Mouse (Mus musculus) adrenal gland (tissue): ENCODE measurements around the gene Csde1.

ENCODE experiments used
- intact Hi-C: fragments of 180-260 bp; cut with DNase I; formaldehyde crosslinking; loops from one replicate; pipeline ENCODE4 v1.15.1; 2025
- long read RNA-seq, 2 experiments: library from polyadenylated mRNA; unstranded; transcript quantifications; one replicate each; pipeline ENCODE4 v2.0.0; 2020; ENCODE audit warnings: borderline replicate concordance in 1 of 2; ENCODE audit not compliant: insufficient replicate concordance in 1 of 2

Csde1 gene
- long read RNA-seq, experiment 1, full-length matches to known transcripts, result 64 of 123 reads
- long read RNA-seq, experiment 1, partial matches to known transcripts, result 51 of 123 reads
- long read RNA-seq, experiment 1, other reads (novel, unspliced or antisense), result 8 of 123 reads
- long read RNA-seq, experiment 2, full-length matches to known transcripts, result 30 of 74 reads
- long read RNA-seq, experiment 2, partial matches to known transcripts, result 38 of 74 reads
- long read RNA-seq, experiment 2, other reads (novel, unspliced or antisense), result 6 of 74 reads

DNA sequence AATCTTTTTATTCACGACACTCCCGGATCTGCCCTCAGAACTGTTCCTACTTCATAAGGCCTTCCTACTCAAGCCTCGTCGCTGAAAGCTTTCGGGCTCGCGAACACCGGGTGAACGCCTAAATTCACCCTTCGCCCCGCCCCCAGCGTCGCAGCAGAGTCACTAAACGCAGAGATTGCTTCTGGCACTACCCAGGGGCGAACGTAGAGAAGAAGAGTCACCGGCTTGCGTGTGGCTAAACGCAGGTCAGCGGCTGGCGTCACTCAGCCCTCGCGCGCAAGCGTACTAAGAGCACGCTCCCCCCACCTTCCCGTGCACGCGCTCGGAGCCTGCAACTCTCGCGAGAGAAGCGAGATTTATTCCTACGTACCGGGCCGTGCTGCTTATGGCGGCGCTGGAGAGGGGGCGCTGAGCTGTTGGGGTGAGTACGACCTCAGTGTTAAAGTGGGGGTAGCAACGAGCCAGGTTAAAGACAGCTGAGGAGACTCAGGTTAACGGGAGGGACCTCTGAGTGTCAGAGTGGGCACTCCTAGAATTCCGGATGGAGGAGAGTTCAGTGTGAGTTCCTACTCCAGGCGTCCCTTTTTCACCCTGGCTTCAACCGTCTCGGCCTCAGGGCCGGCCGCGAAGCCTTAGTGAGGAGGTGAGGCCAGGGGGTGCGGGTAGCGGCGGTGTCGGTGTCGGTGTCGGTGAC lies at the start of gene Csde1:
Csde1 (plus strand) TSS at position 178 of the 694 bp plus-strand sequence.
- intact Hi-C loops, result loop anchor here (5.0 kb wide), 1 partner anchor 37 kb away; the partner anchor contains the start of gene Nras

DNA sequence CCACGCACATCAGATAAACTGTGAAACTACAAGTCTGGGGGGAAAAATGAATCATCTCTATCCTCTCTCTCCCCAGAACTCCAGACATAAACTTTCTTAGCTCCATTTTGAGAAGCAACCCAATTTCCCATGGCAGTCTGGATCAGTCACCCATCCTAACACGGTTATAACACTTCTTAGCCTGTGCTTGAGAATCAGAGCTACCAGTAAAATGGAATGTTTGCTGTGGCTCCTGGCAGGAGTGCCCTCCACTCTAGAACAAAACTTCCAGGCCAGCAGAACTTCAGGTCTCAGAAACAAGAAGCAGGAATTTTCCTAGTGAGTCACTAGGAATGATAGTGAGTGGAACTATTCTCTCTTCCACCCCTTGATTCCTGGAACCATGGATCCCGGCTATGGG lies 49.7 kb upstream of the Csde1 start:
- intact Hi-C loops, result no loop called here

DNA sequence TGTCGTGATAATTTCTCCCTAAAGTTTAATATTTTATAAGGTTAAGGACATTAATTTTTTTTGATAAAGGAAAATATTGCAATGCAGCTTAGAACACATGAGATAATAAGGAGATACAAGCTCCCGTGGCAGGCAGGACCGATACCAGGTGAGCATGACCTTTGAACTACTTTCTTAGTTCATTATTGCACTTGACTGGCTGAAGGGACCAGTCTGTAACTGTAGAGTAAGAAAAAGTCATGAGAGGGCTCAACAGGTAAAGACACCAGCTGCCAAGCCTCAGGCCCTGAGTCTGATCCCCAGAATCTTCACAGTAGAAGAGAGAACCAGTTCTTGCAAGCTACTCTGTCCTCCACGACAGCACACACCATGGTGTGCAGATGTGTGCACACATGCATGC lies 43.3 kb upstream of the Csde1 start:
- intact Hi-C loops, result no loop called here

DNA sequence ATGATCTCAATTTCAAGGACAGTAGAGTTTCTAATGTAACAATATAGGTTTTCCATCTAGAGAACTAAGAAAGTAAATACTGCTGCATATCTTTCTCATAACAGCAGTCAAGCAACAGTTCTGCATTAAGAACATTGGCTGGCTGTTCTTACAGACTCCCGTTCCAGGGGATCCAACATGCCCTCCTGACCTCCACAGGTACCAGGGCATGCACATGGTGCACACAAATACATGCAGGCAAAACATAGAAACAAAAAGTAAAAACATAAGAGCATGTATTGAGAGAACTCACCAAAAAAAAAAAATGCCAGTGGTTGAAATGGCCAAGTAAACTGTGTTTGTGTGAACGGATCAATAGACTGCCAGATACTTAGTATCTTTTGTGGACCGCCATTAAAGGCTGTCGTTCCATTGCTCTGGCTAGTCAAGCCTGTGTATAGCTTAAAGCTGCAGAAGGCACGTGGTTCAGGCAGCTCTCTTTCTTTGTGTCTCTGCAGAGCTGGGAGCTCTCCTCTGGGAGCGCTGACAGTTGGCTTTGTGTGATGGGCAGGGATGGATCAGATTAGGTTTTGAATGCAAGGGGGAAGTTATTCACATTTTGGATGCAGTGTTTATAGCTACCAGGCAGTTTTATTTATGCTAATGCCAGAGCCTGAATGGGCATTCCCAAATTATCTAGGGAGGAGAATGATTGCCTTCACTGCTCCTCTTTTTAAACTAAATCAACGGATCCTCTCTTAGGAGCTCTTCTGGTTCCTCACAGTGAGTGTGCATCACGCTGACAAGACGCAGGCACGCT lies 40.5 kb upstream of the Csde1 start:
- intact Hi-C loops, result no loop called here

DNA sequence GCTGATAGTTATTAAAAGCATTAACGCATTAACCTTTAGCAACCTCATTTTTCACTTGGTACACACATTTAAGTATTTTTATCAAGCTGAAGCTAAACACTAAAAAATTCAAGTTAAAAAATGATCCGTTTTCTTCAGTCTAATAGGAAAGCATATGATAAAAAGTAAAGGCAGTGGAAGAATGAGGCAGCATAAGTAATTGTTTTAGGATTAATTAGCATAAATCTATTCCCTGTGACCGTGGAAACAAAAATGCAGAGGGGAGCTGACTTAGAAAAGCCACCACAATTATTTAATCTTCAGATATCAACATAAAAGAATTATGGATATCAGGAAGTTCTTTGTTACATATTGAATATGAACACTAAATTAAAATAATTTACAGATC lies 39.9 kb upstream of the Csde1 start:
- intact Hi-C loops, result no loop called here

DNA sequence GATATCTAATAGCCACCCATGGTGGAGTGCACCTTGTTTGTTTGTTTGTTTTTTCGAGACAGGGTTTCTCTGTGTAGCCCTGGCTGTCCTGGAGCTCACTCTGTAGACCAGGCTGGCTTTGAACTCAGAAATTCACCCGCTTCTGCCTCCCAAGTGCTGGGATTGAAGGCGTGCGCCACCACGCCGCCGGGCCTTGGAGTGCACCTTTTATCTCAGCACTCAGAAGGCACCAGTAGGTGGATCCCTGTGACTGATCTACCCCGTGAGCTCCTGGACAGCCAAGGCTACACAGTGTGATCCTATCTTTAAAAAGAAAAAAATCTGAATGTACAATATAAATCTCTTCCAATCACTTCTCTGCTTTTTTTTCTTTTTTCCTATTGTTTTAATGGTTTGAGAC lies 29.2 kb upstream of the Csde1 start:
- intact Hi-C loops, result no loop called here

DNA sequence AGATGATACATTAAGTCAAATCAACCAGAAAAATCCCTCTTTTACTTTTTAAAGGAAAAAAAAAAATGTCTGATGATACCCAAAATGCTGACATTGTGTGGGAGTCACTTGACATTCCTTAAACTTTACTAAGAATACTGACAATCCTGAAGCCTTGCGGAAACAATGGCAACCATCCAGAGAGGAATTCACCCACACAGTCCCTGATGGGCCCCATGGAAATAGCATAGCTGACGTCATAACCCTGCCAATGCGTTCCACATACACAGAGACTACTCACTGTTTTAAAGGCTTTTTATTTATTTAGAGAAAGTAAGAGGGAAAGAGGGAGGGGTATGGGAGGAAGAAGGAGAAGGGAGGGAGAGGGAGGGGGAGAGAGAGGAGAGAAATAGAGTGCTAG lies 27.3 kb upstream of the Csde1 start:
- intact Hi-C loops, result no loop called here

DNA sequence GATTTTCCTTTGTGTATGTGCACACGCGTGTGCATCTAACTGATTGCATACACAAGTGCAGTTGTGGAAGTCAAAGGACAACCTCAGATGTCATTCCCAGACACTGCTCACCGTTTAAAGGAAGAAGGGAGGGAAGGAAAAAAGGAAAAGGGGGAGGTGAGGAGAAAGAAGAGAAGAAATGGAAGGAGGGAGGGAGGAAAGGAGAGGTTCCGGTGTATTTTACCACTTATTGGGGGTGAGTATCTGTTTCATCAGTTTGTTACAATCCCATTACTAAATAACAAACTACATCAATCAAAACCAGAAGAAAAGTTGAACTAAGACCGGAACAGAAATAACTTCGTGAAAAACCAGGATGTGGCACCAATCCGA lies 25.0 kb upstream of the Csde1 start:
- intact Hi-C loops, result loop anchor here (5.0 kb wide), 1 partner anchor 57 kb away; no protein-coding TSS in a partner anchor

DNA sequence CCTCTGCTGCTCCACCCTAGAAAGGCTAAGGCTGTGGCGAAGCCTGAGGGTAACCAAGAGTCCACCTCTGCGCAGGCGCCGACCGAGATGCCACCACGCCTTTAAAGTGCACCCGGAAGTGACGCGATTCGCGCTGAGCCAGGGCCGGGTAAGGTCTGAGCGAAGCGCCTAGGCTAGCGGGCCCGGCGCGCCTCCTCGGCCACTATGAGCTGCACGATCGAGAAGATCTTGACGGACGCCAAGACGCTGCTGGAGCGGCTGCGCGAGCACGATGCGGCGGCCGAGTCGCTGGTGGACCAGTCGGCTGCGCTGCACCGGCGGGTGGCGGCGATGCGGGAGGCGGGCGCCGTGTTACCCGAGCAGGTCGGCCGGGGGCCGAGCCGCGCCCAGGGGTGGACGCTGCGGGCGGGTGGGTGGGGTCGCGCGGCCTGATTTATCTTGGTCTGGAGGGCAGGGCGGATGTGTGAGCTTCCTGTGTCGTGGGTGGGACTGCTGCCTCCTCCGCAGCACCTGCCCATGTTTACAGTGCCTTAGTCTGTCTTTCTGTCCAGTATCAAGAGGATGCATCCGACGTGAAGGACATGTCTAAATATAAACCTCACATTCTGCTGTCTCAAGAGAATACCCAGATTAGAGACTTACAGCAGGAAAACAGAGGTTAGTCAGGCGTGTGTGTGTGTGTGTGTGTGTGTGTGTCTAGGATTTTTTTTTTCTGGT lies 24.5 kb upstream of the Csde1 start, which contains the start of gene Sike1:
Sike1 (plus strand) TSS at position 104 of the 717 bp plus-strand sequence.
- intact Hi-C loops, result loop anchor here (5.0 kb wide), 1 partner anchor 57 kb away; no protein-coding TSS in a partner anchor

DNA sequence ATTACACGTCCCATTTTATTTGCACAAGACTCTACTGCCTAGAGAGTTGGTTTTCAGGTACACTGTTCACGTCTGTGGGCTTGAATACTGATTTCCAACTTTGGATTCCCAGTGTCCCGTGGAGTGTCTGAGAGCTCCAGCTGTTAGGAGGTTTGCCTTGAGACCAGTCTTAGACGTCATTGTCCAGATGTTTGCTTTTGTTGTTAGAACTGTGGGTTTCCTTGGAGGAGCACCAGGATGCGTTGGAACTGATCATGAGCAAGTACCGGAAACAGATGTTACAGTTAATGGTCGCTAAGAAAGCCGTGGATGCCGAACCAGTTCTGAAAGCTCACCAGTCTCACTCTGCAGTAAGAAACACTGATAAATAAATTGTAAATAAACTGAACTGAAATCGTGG lies 23.2 kb upstream of the Csde1 start:
- intact Hi-C loops, result loop anchor here (5.0 kb wide), 1 partner anchor 55 kb away; no protein-coding TSS in a partner anchor

DNA sequence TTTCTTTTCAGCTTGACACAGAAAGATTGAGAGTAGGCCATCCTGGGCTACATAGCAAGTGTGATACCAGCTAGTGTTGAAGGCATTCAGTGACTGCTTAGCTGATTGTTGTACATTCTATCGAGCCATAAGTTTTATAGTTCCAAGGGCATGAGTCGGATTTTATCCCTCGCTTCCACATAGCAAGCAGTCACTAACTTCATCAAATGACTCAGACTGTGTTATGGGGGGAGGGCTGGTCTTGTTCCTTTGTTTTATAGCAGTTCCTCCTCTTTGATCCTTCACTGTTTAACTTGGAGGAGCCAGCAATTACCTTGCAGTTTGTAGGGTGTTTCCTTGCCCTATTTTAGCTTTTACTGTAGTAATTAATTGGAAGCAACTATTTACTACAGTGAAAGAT lies 22.6 kb upstream of the Csde1 start:
- intact Hi-C loops, result loop anchor here (5.0 kb wide), 1 partner anchor 55 kb away; no protein-coding TSS in a partner anchor

DNA sequence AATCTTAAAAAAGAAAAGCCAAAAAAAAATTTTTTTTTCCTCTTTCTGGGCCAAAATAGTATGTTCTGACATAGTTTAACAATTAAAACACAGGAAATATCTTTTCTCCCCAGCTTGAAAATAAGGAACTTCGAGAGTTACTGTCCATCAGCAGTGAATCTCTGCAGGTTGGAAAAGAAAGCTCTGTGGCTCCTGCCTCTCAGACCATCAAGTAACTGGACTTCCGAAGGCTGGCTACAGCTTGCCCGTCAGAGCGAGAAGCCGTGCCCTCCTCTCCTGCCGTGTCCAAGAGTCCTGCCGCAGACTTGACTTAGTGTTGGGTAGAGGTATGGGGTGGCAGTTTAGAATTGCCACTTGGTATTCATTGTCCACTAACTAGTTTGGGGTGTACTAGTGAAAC lies 18.6 kb upstream of the Csde1 start:
- intact Hi-C loops, result no loop called here

DNA sequence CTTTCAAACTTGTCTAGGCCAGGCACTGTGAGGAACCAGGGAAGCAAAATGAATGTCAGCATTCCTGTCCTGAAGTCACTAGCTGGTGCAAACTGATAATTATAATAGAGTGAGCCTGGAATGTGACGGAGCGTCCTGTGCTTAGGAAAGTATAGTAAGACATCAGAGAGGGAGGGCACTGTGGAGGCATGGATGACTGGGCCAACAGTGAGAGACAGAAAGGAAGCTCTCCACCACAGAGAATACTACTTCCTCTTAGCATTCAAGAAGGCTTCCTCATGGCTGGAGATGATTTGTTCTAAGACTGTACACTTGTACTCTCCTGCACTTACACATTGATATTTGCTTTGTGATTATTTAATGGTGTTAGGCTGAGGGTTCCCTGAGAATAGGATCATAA lies 2.9 kb upstream of the Csde1 start:
- intact Hi-C loops, result no loop called here

DNA sequence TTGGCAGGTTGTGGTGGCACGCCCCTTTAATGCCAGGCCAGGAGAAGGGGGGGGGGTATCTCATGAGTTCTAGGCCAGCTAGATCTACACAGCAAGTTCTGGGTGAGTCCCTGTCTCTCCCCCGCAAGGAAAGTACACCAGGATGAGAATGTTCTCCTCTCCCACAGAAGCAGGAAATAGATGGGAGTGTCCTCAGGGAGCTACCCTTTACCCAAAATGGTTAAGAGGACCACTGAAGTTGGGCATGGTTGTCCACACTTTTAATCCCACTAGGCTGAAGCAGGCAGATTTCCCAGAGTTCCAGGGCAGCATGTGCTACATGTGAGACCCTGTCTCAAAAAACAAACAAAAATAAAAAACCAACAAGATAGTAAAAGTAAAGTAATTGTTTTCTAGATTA lies 764 bp upstream of the Csde1 start:
- intact Hi-C loops, result no loop called here

DNA sequence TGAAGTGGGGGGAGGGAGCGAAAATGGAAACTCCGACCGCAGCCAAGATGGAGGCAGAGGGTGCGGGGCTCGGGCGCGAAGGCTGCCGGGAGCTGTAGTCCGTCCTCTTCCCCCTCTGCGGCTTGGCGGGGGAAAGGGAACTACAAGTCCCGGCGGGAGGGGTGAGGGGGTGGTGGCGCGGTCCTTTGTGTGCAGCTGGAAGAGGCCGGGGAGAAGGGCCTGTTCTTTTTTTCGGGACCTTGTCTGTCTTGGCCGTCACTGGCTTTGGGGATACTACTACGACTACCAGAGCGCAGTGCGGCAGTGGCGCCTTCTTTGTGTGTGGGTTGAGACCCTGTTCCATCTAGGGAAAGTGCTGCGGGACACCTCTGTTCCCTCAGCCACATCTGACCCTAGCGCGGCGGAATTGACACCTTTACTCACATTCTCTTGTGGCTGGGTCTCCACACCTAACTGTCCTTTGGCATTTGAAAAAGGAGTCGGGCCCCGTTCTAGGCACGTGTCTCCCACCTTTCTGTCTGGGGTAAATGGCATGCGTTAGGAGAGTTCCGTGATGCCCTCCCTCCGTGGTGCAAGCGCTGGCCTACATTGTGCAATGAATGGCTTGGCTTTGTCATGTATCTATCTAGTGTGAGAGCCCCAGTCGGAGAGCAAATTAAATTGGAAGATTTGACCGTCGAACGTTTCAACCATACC lies 865 bp downstream of the Csde1 start:
- intact Hi-C loops, result loop anchor here (5.0 kb wide), 1 partner anchor 36 kb away; the partner anchor contains the start of gene Nras

DNA sequence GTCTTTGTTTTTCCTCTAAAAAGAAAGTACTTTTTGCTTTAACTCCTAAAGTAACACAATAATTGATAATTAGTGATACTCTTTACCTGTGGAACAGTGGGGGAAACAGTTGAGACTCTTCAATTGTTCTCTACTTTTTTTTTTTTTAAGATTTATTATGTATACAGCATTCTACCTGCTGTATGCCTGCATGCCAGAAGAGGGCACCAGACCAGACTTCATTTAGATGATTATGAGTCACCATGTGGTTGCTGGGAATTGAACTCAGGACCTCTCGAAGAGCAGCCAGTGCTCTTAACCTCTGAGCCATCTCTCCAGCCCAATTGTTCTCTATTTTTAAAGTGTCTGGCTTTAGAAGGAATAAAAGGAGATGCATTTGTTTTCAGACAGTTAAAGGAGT lies 5.9 kb downstream of the Csde1 start:
- intact Hi-C loops, result loop anchor here (2.0 kb wide), 1 partner anchor 21 kb away; no protein-coding TSS in a partner anchor

DNA sequence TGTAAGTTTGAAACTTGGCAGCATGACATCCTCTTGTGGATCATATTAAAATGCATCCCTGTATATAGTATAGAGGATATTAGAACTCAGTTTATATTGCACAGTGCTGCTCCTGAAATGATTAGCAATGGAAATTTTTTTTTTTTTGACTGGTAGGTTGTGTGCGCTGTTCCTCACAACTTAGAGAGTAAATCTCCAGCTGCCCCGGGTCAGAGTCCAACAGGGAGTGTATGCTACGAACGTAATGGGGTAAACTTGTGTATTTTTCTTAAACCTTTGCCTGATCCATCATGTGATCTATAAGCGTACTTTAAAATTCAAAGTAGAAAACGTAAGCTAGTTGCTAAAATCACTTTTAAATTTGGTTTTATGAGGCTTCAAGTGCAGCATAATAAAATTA lies 20.1 kb downstream of the Csde1 start:
- intact Hi-C loops, result no loop called here

DNA sequence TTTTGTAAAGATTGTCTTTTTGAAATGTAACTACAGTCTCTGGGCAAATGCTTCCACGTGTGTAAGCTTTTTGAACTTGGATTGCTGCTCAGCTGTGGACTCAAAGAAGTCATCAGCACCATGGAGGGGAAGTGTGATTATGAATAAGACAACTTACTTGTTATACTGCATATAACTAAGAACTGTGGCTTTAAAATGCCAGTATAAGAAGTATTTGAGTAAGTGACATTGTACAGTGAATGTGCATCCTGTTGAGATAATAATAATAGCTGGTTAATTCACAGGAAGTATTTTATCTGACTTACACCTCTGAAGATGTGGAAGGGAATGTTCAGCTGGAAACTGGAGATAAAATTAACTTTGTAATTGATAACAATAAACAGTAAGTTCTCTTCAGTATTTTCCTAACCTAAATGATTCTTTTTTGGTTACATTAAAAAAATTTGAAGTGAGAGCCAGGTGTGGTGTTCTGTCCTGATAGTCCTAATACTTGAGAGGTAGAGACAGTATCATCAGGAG lies 20.7 kb downstream of the Csde1 start:
- intact Hi-C loops, result no loop called here

DNA sequence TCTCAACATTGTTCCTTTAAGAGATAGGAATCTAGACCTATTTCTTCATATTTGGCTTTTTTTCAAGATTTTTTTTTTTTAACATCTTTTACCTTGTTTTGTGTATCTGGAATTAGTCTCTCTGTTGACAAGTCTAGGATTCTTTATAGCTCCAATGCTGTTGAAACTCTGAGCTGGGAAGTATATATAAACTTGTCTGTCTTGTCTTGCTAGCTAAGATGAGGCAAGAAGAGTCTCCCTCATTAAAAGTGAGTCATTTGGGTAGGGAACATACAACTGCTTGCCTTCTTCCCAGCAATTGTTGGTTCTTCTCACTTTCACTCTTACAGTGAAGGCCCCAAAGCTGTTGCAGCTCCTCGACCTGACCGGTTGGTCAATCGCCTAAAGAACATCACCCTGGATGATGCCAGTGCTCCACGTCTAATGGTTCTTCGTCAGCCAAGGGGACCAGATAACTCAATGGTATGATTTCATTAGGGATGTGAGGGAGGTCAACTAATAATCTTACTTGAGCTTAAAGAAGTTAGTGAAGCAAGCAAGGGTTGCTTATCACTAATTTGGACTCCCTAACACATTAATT lies 35.9 kb downstream of the Csde1 start:
- intact Hi-C loops, result loop anchor here (5.0 to 10.0 kb wide), 2 partner anchors 34 to 289 kb away; partner anchors contain the start of gene Csde1

DNA sequence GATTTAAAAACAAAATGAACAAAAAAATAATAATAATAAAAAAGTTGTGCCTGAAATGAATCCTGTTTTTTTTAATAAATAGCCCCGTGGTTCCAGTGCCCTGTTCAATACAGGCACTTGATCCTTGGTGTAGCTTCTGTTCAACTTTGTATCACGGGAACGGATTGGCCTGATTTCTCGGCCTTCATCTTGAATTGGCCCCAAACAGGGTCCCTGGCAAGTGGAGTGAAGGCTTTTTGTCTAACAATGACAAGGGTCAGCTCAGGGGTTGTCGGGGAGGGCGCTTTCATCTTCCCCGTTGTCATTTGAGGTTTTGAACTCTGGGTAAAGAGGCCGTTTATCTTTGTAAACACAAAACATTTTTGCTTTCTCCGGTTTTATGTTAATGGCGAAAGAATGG lies 37.5 kb downstream of the Csde1 start:
- intact Hi-C loops, result loop anchor here (5.0 to 10.0 kb wide), 2 partner anchors 35 to 287 kb away; partner anchors contain the start of gene Csde1
